Comparison of ENCODE assay signal across 8 mouse cellular contexts in genomic region chr7:83892333-83892669, GRCm38 (mm10). TPM values are rescaled to one million over a fixed set of nuclear protein-coding genes. Genes with fewer than 3 reads are reported as not detected.
DNase-seq lines count a peak whose midpoint lies in the region; ATAC-seq and TF ChIP-seq lines count a peak whose summit lies in the region.

No protein-coding gene starts in this region.

- DNase-seq in kidney, postnatal 0 days (ENCODE audit: low spot score), result no peak
- no peak for DNase-seq in kidney, adult 11 months
- no peak for DNase-seq in embryonic facial prominence, embryonic 10.5 days (ENCODE audit: low spot score)
- DNase-seq in right cerebral cortex, adult 2 months (ENCODE audit: low spot score in 2 of 2), result no peak
- DNase-seq in cerebellum, postnatal 4 days (ENCODE audit: low spot score in 2 of 2), result no peak
- no peak for DNase-seq in MN1 (ENCODE audit: low spot score)

- H3K9ac ChIP-seq in kidney, postnatal 0 days (ENCODE audit: low read depth, low read length), result peak overlapping the region; percentile 82
- peak overlapping the region; percentile 80 for H3K9ac ChIP-seq in intestine, embryonic 16.5 days (ENCODE audit: low read depth, low read length)
- H3K9ac ChIP-seq in neural tube, embryonic 12.5 days, result peak overlapping the region; percentile 71

- H3K36me3 ChIP-seq in kidney, postnatal 0 days (ENCODE audit: insufficient read depth, low read length), result peaks cover 8% of the 10 kb centered on the region
- peaks cover 30% of the 10 kb centered on the region for H3K36me3 ChIP-seq in embryonic facial prominence, embryonic 10.5 days (replicated peaks)
- peaks cover under 1% of the 10 kb centered on the region; the same call in 1 of the 2 replicates for H3K36me3 ChIP-seq in intestine, embryonic 16.5 days (ENCODE audit: control insufficient read depth, insufficient read depth, low read length)
- H3K36me3 ChIP-seq in neural tube, embryonic 12.5 days, result peaks cover 20% of the 10 kb centered on the region

- H3K4me2 ChIP-seq in kidney, postnatal 0 days (ENCODE audit: low read length), result peak overlapping the region; percentile 79
- H3K4me2 ChIP-seq in intestine, embryonic 16.5 days (ENCODE audit: low read depth, low read length), result peak overlapping the region; percentile 55
- peak overlapping the region; percentile 57 for H3K4me2 ChIP-seq in neural tube, embryonic 12.5 days (replicated peaks)

- under 1% methylated on average over 18 of the region's 21 CpGs for WGBS in kidney, postnatal 0 days
- under 1% methylated on average over 21 of the region's 21 CpGs for WGBS in embryonic facial prominence, embryonic 10.5 days
- WGBS in intestine, embryonic 16.5 days, result under 1% methylated on average over 21 of the region's 21 CpGs
- WGBS in neural tube, embryonic 12.5 days, result under 1% methylated on average over 21 of the region's 21 CpGs

- H3K27me3 ChIP-seq in kidney, postnatal 0 days (ENCODE audit: insufficient read depth, low read length), result no peaks in the 10 kb centered on the region
- no peaks in the 10 kb centered on the region for H3K27me3 ChIP-seq in embryonic facial prominence, embryonic 10.5 days (replicated peaks; ENCODE audit: low read depth, poor library complexity, severe bottlenecking)
- H3K27me3 ChIP-seq in intestine, embryonic 16.5 days (replicated peaks; ENCODE audit: control insufficient read depth, insufficient read depth, low read length), result no peaks in the 10 kb centered on the region
- H3K27me3 ChIP-seq in neural tube, embryonic 12.5 days (replicated peaks), result no peaks in the 10 kb centered on the region

- H3K4me3 ChIP-seq in kidney, postnatal 0 days (replicated peaks; ENCODE audit: low read depth, low read length), result peak overlapping the region; percentile 80
- peak overlapping the region; percentile 74 for H3K4me3 ChIP-seq in embryonic facial prominence, embryonic 10.5 days
- peak overlapping the region; percentile 66 for H3K4me3 ChIP-seq in intestine, embryonic 16.5 days (ENCODE audit: low read length)
- peak overlapping the region; percentile 66 for H3K4me3 ChIP-seq in neural tube, embryonic 12.5 days

- H3K9me3 ChIP-seq in kidney, postnatal 0 days (replicated peaks; ENCODE audit: low read length), result no peaks in the 10 kb centered on the region
- H3K9me3 ChIP-seq in embryonic facial prominence, embryonic 10.5 days, result no peaks in the 10 kb centered on the region
- no peaks in the 10 kb centered on the region for H3K9me3 ChIP-seq in intestine, embryonic 16.5 days (ENCODE audit: control insufficient read depth, low read length)
- no peaks in the 10 kb centered on the region for H3K9me3 ChIP-seq in neural tube, embryonic 12.5 days

- ATAC-seq in kidney, postnatal 0 days (replicated peaks; ENCODE audit: low FRiP score, low read depth), result no peak
- ATAC-seq in intestine, embryonic 16.5 days, result no peak
- no peak; the same call in 1 of the 2 replicates for ATAC-seq in neural tube, embryonic 12.5 days (ENCODE audit: low FRiP score, low read depth)

- TF ChIP-seq CTCF in kidney, postnatal 0 days (IDR thresholded peaks at IDR 0.05; ENCODE audit: low read depth), result no peak; the same call in 1 of the 2 replicates

- peaks cover 13% of the 10 kb centered on the region for H3K4me1 ChIP-seq in kidney, postnatal 0 days (replicated peaks; ENCODE audit: insufficient read depth, low read length)
- peaks cover 28% of the 10 kb centered on the region for H3K4me1 ChIP-seq in embryonic facial prominence, embryonic 10.5 days
- peaks cover 21% of the 10 kb centered on the region for H3K4me1 ChIP-seq in intestine, embryonic 16.5 days (ENCODE audit: control insufficient read depth, insufficient read depth, low read length)
- H3K4me1 ChIP-seq in neural tube, embryonic 12.5 days, result peaks cover 13% of the 10 kb centered on the region

- H3K27ac ChIP-seq in kidney, postnatal 0 days, result peak overlapping the region; percentile 93
- H3K27ac ChIP-seq in embryonic facial prominence, embryonic 10.5 days (replicated peaks), result peak overlapping the region; percentile 88
- H3K27ac ChIP-seq in intestine, embryonic 16.5 days (ENCODE audit: low read length), result peak overlapping the region; percentile 68
- 0 out of 2 replicates have a peak overlapping the region, but pooled peaks have one; percentile 57 for H3K27ac ChIP-seq in neural tube, embryonic 12.5 days

RNA-seq across cellular contexts. Expression of gene Mesd, which starts 8.0 kb away (rescaled TPM):
- 109 and 111 TPM in 2 replicates for polyA plus RNA-seq in kidney, postnatal 0 days (2015; fragmentation: Nextera tagmentation; extraction: Ambion mirVana)
- polyA plus RNA-seq in embryonic facial prominence, embryonic 10.5 days (2016; fragmentation: Nextera tagmentation; extraction: Ambion mirVana), result 90.6 and 99.6 TPM in 2 replicates
- 73.1 and 83.0 TPM in 2 replicates for polyA plus RNA-seq in intestine, embryonic 16.5 days (2015; fragmentation: Nextera tagmentation; extraction: Ambion mirVana)
- 79.3 and 83.5 TPM in 2 replicates for polyA plus RNA-seq in neural tube, embryonic 12.5 days (2016; fragmentation: Nextera tagmentation; extraction: Ambion mirVana)

RNA-seq across cellular contexts. Expression of gene Tlnrd1, which starts 8.2 kb away (rescaled TPM):
- polyA plus RNA-seq in kidney, postnatal 0 days (2015; fragmentation: Nextera tagmentation; extraction: Ambion mirVana), result 10.0 and 12.8 TPM in 2 replicates
- 14.2 and 14.6 TPM in 2 replicates for polyA plus RNA-seq in embryonic facial prominence, embryonic 10.5 days (2016; fragmentation: Nextera tagmentation; extraction: Ambion mirVana)
- 5.8 and 7.0 TPM in 2 replicates for polyA plus RNA-seq in intestine, embryonic 16.5 days (2015; fragmentation: Nextera tagmentation; extraction: Ambion mirVana)
- polyA plus RNA-seq in neural tube, embryonic 12.5 days (2016; fragmentation: Nextera tagmentation; extraction: Ambion mirVana), result 21.2 and 23.3 TPM in 2 replicates
